Mouse (Mus musculus) heart, postnatal 0 days (tissue): Measurements from ENCODE around the gene Adap2.
A peak's percentile ranks its signal among the peaks of the same experiment; 100 is the strongest.

ENCODE experiments used
- CTCF ChIP-seq: IDR thresholded peaks from 2 replicates; pipeline ENCODE4 v1.5.1; 2016; ENCODE audit warnings: antibody characterized with exemption, control low read depth, low read depth
- EP300 ChIP-seq: IDR thresholded peaks from 2 replicates; pipeline ENCODE4 v1.6.1; 2016; ENCODE audit warnings: antibody characterized with exemption, low read depth

GRCm38 (mm10) chr11:80199773-80200172 lies 45.9 kb downstream of the Adap2 start:
- TF ChIP-seq CTCF, result 0 out of 2 replicates have a peak, but pooled peaks have one; percentile 10
- no peak for TF ChIP-seq EP300
